Mouse (Mus musculus) spleen, adult 2 months (tissue): ENCODE results near the gene Slfn8. TPM values are rescaled to one million over a fixed set of nuclear protein-coding genes. Genes with fewer than 3 reads are reported as not detected.
A peak's percentile ranks its signal among the peaks of the same experiment; 100 is the strongest.

ENCODE experiments used
- DNase-seq, 2 experiments: peaks; one replicate each; pipeline versions ENCODE4 v3.0.0 to v3.0.0-alpha.2; 2012 to 2021; ENCODE audit warnings: low spot score in 2 of 2, low read depth in 1 of 2
- H3K27ac ChIP-seq: fragments of 200-500 bp; 2 replicates; pipeline ENCODE4 v1.5.1; 2012; ENCODE audit warnings: low read length, inconsistent platforms; ENCODE audit not compliant: insufficient read depth
- H3K27me3 ChIP-seq: fragments of 200-500 bp; 2 replicates; pipeline ENCODE4 v1.6.1; 2012; ENCODE audit warnings: mild to moderate bottlenecking, moderate library complexity, low read length, inconsistent platforms; ENCODE audit not compliant: control insufficient read depth, insufficient read depth
- H3K36me3 ChIP-seq: fragments of 200-500 bp; 2 replicates; pipeline ENCODE4 v1.6.1; 2012; ENCODE audit warnings: mild to moderate bottlenecking, low read length, inconsistent platforms; ENCODE audit not compliant: control insufficient read depth, insufficient read depth
- H3K4me1 ChIP-seq: fragments of 200-500 bp; 2 replicates; pipeline ENCODE4 v1.6.1; 2011; ENCODE audit warnings: inconsistent platforms; ENCODE audit not compliant: control insufficient read depth, insufficient read depth, insufficient read length
- H3K4me3 ChIP-seq: fragments of 200-500 bp; 2 replicates; pipeline ENCODE4 v1.5.1; 2011; ENCODE audit warnings: mild to moderate bottlenecking, inconsistent platforms; ENCODE audit not compliant: insufficient read depth, insufficient read length; ENCODE audit errors: extremely low read depth
- CTCF ChIP-seq: fragments of 200-500 bp; IDR thresholded peaks from 2 replicates; pipeline ENCODE4 v1.5.1; 2011; ENCODE audit warnings: mild to moderate bottlenecking, inconsistent platforms; ENCODE audit not compliant: insufficient read depth, insufficient read length, insufficient replicate concordance; ENCODE audit errors: extremely low read depth
- POLR2A ChIP-seq: fragments of 200-500 bp; IDR thresholded peaks from 2 replicates; pipeline ENCODE4 v1.6.1; 2011; ENCODE audit warnings: low read depth, low read length, inconsistent platforms
- WGBS: fragments of 180-500 bp; shearing (Covaris S2); methylation state at CpG from one replicate; pipeline ENCODE4 v1.1.7; 2018; 5-methylcytosine and 5-hydroxymethylcytosine counted together
- polyA plus RNA-seq: library from polyadenylated mRNA; depleted of rRNA; stranded (reverse); fragments of >200 nt; gene quantifications from 2 replicates; pipeline ENCODE4 v1.2.3, GENCODE M21; 2012

Slfn8 gene
- polyA plus RNA-seq, 1 experiment, result 3.4 TPM

DNA sequence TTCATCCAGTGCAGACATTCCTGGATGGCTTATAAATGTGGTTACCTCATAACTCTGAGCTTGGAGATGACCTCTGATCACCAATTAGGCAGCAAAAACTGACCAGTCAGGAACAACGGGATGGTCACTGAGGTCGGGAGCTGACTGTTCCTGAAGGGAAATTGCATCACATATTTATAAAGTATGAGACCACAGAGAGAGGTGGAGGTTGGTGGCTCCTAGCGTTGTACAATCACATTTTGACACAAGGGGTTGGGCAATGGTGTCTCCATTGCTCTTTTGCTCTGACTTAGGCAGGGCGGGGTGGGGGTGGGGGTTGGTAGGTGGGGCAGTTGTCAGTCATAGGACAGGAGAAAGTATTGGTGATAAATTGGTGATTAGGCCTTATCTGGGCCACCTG lies 42.5 kb upstream of the Slfn8 start:
- no peak overlapping the region for H3K4me3 ChIP-seq
- 71% methylated on average over 4 of the region's 4 CpGs for WGBS
- H3K4me1 ChIP-seq, result peaks cover 7% of the 10 kb centered on the region; the same call in 1 of the 2 replicates
- TF ChIP-seq POLR2A (no peak), CTCF (no peak)
- 0 out of 2 replicates have a peak overlapping the region, but pooled peaks have one; percentile 87 for H3K27ac ChIP-seq
- peaks cover 4% of the 10 kb centered on the region for H3K36me3 ChIP-seq
- no peaks in the 10 kb centered on the region for H3K27me3 ChIP-seq
- no peak for DNase-seq

- TF ChIP-seq POLR2A, result no peak
- no peak for TF ChIP-seq CTCF
- H3K27me3 ChIP-seq, result no peaks in the 10 kb centered on the region
- no peak for DNase-seq
- H3K36me3 ChIP-seq, result no peaks in the 10 kb centered on the region
- no peak overlapping the region for H3K4me3 ChIP-seq
- H3K27ac ChIP-seq, result no peak overlapping the region
- peaks cover 8% of the 10 kb centered on the region; the same call in 1 of the 2 replicates for H3K4me1 ChIP-seq
- 90% methylated on average over 7 of the region's 7 CpGs for WGBS
Measured at GRCm38 (mm10) chr11:83061806-83062205, 41.2 kb upstream of the Slfn8 start.

- no peaks in the 10 kb centered on the region for H3K36me3 ChIP-seq
- no peak for DNase-seq
- no peak for TF ChIP-seq CTCF
- no peak for TF ChIP-seq POLR2A
- 80% methylated on average over 5 of the region's 5 CpGs for WGBS
- peak overlapping the region; percentile 2; the same call in 1 of the 2 replicates for H3K27ac ChIP-seq
- H3K27me3 ChIP-seq, result no peaks in the 10 kb centered on the region
- no peak overlapping the region for H3K4me3 ChIP-seq
- peaks cover 8% of the 10 kb centered on the region; the same call in 1 of the 2 replicates for H3K4me1 ChIP-seq
Measured at GRCm38 (mm10) chr11:83060412-83061020, 39.9 kb upstream of the Slfn8 start.

DNA sequence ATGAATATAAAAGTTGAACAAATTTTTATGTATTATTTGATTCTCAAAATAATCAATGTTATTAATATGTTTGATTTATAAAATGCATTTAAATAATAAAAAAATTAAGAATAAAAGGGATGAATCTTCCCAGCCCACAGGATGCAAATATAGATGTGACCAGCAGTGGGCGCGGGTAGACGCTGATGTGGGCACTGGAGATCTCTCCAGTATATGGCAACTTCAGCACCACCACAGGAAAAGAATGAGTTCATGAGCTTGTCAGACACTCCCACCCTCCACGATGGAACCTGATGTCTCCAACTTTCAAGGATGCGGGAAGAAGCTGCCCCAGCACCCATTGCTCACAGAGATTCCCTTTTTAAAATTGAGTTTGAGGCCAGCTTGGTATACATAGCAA lies 37.3 kb upstream of the Slfn8 start:
- Histone ChIP-seq H3K4me3 (no peak overlapping the region), H3K36me3 (no peaks in the 10 kb centered on the region), H3K4me1 (peaks cover 2% of the 10 kb centered on the region; the same call in 1 of the 2 replicates), H3K27me3 (no peaks in the 10 kb centered on the region), H3K27ac (no peak overlapping the region)
- DNase-seq, result peak in 1 of 2 experiments; percentile 72
- TF ChIP-seq CTCF, result peak; percentile 77; the same call in 1 of the 2 replicates
- no peak for TF ChIP-seq POLR2A
- WGBS, result 3% methylated on average over 5 of the region's 5 CpGs

- TF ChIP-seq CTCF, result no peak
- no peak for TF ChIP-seq POLR2A
- WGBS, result 63% methylated on average over 3 of the region's 3 CpGs
- Histone ChIP-seq H3K36me3 (no peaks in the 10 kb centered on the region), H3K27me3 (no peaks in the 10 kb centered on the region), H3K4me3 (no peak overlapping the region), H3K4me1 (no peaks in the 10 kb centered on the region), H3K27ac (no peak overlapping the region)
- DNase-seq, result no peak
Measured at GRCm38 (mm10) chr11:83045642-83046041, 25.0 kb upstream of the Slfn8 start.

GRCm38 (mm10) chr11:83043891-83044290 lies 23.3 kb upstream of the Slfn8 start:
- H3K27me3 ChIP-seq, result no peaks in the 10 kb centered on the region
- 73% methylated on average over 4 of the region's 4 CpGs for WGBS
- no peak for TF ChIP-seq CTCF
- TF ChIP-seq POLR2A, result no peak
- H3K4me1 ChIP-seq, result no peaks in the 10 kb centered on the region
- no peaks in the 10 kb centered on the region for H3K36me3 ChIP-seq
- H3K27ac ChIP-seq, result no peak overlapping the region
- no peak overlapping the region for H3K4me3 ChIP-seq
- DNase-seq, result no peak

- no peaks in the 10 kb centered on the region for H3K36me3 ChIP-seq
- no peak for DNase-seq
- no peak overlapping the region for H3K27ac ChIP-seq
- H3K4me1 ChIP-seq, result no peaks in the 10 kb centered on the region
- no peaks in the 10 kb centered on the region for H3K27me3 ChIP-seq
- TF ChIP-seq CTCF (no peak), POLR2A (no peak)
- H3K4me3 ChIP-seq, result no peak overlapping the region
Measured at GRCm38 (mm10) chr11:83041000-83041399, 20.4 kb upstream of the Slfn8 start.
